Mouse (Mus musculus): Measurements from ENCODE around the gene Mlh3. TPM values are rescaled to one million over a fixed set of nuclear protein-coding genes. Genes with fewer than 3 reads are reported as not detected.

Mlh3 gene
- polyA plus RNA-seq, 1 experiment from 2014 or later = 10.2 TPM

GRCm38 (mm10) chr12:85278919-85279318, 8.5 kb upstream of the Mlh3 start:
- Histone ChIP-seq H3K27ac (replicated peaks; ENCODE audit: low read depth, low read length) (no peak overlapping the region), H3K4me1 (ENCODE audit: control insufficient read depth, insufficient read depth, low read length) (0 out of 2 replicates have a peak, but pooled peaks cover 5% of the 10 kb centered on the region), H3K4me3 (replicated peaks; ENCODE audit: low read depth, low read length) (no peak overlapping the region), H3K4me2 (ENCODE audit: low read length) (no peak overlapping the region), H3K9ac (replicated peaks; ENCODE audit: low read length) (no peak overlapping the region), H3K27me3 (ENCODE audit: control insufficient read depth, insufficient read depth, low read length) (no peaks in the 10 kb centered on the region), H3K9me3 (ENCODE audit: control insufficient read depth, low read length) (no peaks in the 10 kb centered on the region), H3K36me3 (ENCODE audit: control insufficient read depth, insufficient read depth, low read length) (no peaks in the 10 kb centered on the region)
- 97% methylated on average over 10 of the region's 10 CpGs for WGBS
- no peak for ATAC-seq (ENCODE audit: low FRiP score, low TSS enrichment)
- DNase-seq = no peak

GRCm38 (mm10) chr12:85276273-85276672, 5.9 kb upstream of the Mlh3 start:
- WGBS = 72% methylated on average over 5 of the region's 5 CpGs
- Histone ChIP-seq H3K9ac (replicated peaks; ENCODE audit: low read length) (no peak overlapping the region), H3K27me3 (ENCODE audit: control insufficient read depth, insufficient read depth, low read length) (no peaks in the 10 kb centered on the region), H3K4me3 (replicated peaks; ENCODE audit: low read depth, low read length) (no peak overlapping the region), H3K27ac (replicated peaks; ENCODE audit: low read depth, low read length) (no peak overlapping the region), H3K36me3 (ENCODE audit: control insufficient read depth, insufficient read depth, low read length) (no peaks in the 10 kb centered on the region), H3K4me1 (ENCODE audit: control insufficient read depth, insufficient read depth, low read length) (0 out of 2 replicates have a peak, but pooled peaks cover 5% of the 10 kb centered on the region), H3K4me2 (ENCODE audit: low read length) (no peak overlapping the region), H3K9me3 (ENCODE audit: control insufficient read depth, low read length) (no peaks in the 10 kb centered on the region)
- DNase-seq = no peak
- ATAC-seq (ENCODE audit: low FRiP score, low TSS enrichment) = no peak

- H3K4me1 ChIP-seq (ENCODE audit: control insufficient read depth, insufficient read depth, low read length) = no peaks in the 10 kb centered on the region
- WGBS = 91% methylated on average over 10 of the region's 10 CpGs
- ATAC-seq (ENCODE audit: low FRiP score, low TSS enrichment) (no peak), DNase-seq (no peak)
- H3K4me3 ChIP-seq (replicated peaks; ENCODE audit: low read depth, low read length) = no peak overlapping the region
- no peaks in the 10 kb centered on the region for H3K9me3 ChIP-seq (ENCODE audit: control insufficient read depth, low read length)
- H3K9ac ChIP-seq (replicated peaks; ENCODE audit: low read length) = no peak overlapping the region
- H3K4me2 ChIP-seq (ENCODE audit: low read length) = no peak overlapping the region
- no peaks in the 10 kb centered on the region for H3K36me3 ChIP-seq (ENCODE audit: control insufficient read depth, insufficient read depth, low read length)
- no peaks in the 10 kb centered on the region for H3K27me3 ChIP-seq (ENCODE audit: control insufficient read depth, insufficient read depth, low read length)
- H3K27ac ChIP-seq (replicated peaks; ENCODE audit: low read depth, low read length) = no peak overlapping the region
These were observed 3.1 kb upstream of the Mlh3 start for GRCm38 (mm10) chr12:85273508-85273907.

GRCm38 (mm10) chr12:85271843-85272206, 1.4 kb upstream of the Mlh3 start:
- no peak overlapping the region for H3K4me2 ChIP-seq (ENCODE audit: low read length)
- WGBS = 80% methylated on average over 4 of the region's 4 CpGs
- no peaks in the 10 kb centered on the region for H3K36me3 ChIP-seq (ENCODE audit: control insufficient read depth, insufficient read depth, low read length)
- H3K27me3 ChIP-seq (ENCODE audit: control insufficient read depth, insufficient read depth, low read length) = no peaks in the 10 kb centered on the region
- DNase-seq (no peak), ATAC-seq (ENCODE audit: low FRiP score, low TSS enrichment) (no peak)
- no peak overlapping the region for H3K4me3 ChIP-seq (replicated peaks; ENCODE audit: low read depth, low read length)
- no peaks in the 10 kb centered on the region for H3K4me1 ChIP-seq (ENCODE audit: control insufficient read depth, insufficient read depth, low read length)
- H3K27ac ChIP-seq (replicated peaks; ENCODE audit: low read depth, low read length) = no peak overlapping the region
- H3K9ac ChIP-seq (replicated peaks; ENCODE audit: low read length) = no peak overlapping the region
- H3K9me3 ChIP-seq (ENCODE audit: control insufficient read depth, low read length) = 0 out of 2 replicates have a peak, but pooled peaks cover 7% of the 10 kb centered on the region

GRCm38 (mm10) chr12:85271132-85271842, 888 bp upstream of the Mlh3 start:
- Histone ChIP-seq H3K27ac (replicated peaks; ENCODE audit: low read depth, low read length) (no peak overlapping the region), H3K4me2 (ENCODE audit: low read length) (peak overlapping the region; percentile 65), H3K36me3 (ENCODE audit: control insufficient read depth, insufficient read depth, low read length) (no peaks in the 10 kb centered on the region), H3K9ac (replicated peaks; ENCODE audit: low read length) (no peak overlapping the region), H3K9me3 (ENCODE audit: control insufficient read depth, low read length) (0 out of 2 replicates have a peak, but pooled peaks cover 7% of the 10 kb centered on the region), H3K27me3 (ENCODE audit: control insufficient read depth, insufficient read depth, low read length) (no peaks in the 10 kb centered on the region), H3K4me1 (ENCODE audit: control insufficient read depth, insufficient read depth, low read length) (no peaks in the 10 kb centered on the region), H3K4me3 (replicated peaks; ENCODE audit: low read depth, low read length) (no peak overlapping the region)
- WGBS = 76% methylated on average over 7 of the region's 7 CpGs
- DNase-seq (no peak), ATAC-seq (ENCODE audit: low FRiP score, low TSS enrichment) (no peak)

GRCm38 (mm10) chr12:85269821-85270220, 578 bp downstream of the Mlh3 start:
- 61% methylated on average over 3 of the region's 3 CpGs for WGBS
- Histone ChIP-seq H3K4me3 (replicated peaks; ENCODE audit: low read depth, low read length) (peak overlapping the region; percentile 53), H3K9me3 (ENCODE audit: control insufficient read depth, low read length) (0 out of 2 replicates have a peak, but pooled peaks cover 7% of the 10 kb centered on the region), H3K4me2 (ENCODE audit: low read length) (peak overlapping the region; percentile 65), H3K4me1 (ENCODE audit: control insufficient read depth, insufficient read depth, low read length) (no peaks in the 10 kb centered on the region), H3K9ac (replicated peaks; ENCODE audit: low read length) (peak overlapping the region; percentile 72), H3K27ac (replicated peaks; ENCODE audit: low read depth, low read length) (peak overlapping the region; percentile 88), H3K36me3 (ENCODE audit: control insufficient read depth, insufficient read depth, low read length) (no peaks in the 10 kb centered on the region), H3K27me3 (ENCODE audit: control insufficient read depth, insufficient read depth, low read length) (no peaks in the 10 kb centered on the region)
- DNase-seq (no peak), ATAC-seq (ENCODE audit: low FRiP score, low TSS enrichment) (peak; percentile 31; the same call in 1 of the 2 replicates)

- H3K4me1 ChIP-seq (ENCODE audit: control insufficient read depth, insufficient read depth, low read length) = no peaks in the 10 kb centered on the region
- H3K4me3 ChIP-seq (replicated peaks; ENCODE audit: low read depth, low read length) = no peak overlapping the region
- 0 out of 2 replicates have a peak, but pooled peaks cover 7% of the 10 kb centered on the region for H3K9me3 ChIP-seq (ENCODE audit: control insufficient read depth, low read length)
- H3K4me2 ChIP-seq (ENCODE audit: low read length) = no peak overlapping the region
- H3K36me3 ChIP-seq (ENCODE audit: control insufficient read depth, insufficient read depth, low read length) = no peaks in the 10 kb centered on the region
- no peak for ATAC-seq (ENCODE audit: low FRiP score, low TSS enrichment)
- H3K27me3 ChIP-seq (ENCODE audit: control insufficient read depth, insufficient read depth, low read length) = no peaks in the 10 kb centered on the region
- DNase-seq = no peak
- H3K9ac ChIP-seq (replicated peaks; ENCODE audit: low read length) = no peak overlapping the region
- 94% methylated on average over 3 of the region's 3 CpGs for WGBS
- H3K27ac ChIP-seq (replicated peaks; ENCODE audit: low read depth, low read length) = no peak overlapping the region
These were observed 4.2 kb downstream of the Mlh3 start for GRCm38 (mm10) chr12:85266248-85266647.

- H3K9ac ChIP-seq (replicated peaks; ENCODE audit: low read length) = no peak overlapping the region
- DNase-seq = no peak
- no peaks in the 10 kb centered on the region for H3K4me1 ChIP-seq (ENCODE audit: control insufficient read depth, insufficient read depth, low read length)
- no peak for ATAC-seq (ENCODE audit: low FRiP score, low TSS enrichment)
- H3K4me2 ChIP-seq (ENCODE audit: low read length) = no peak overlapping the region
- H3K27me3 ChIP-seq (ENCODE audit: control insufficient read depth, insufficient read depth, low read length) = no peaks in the 10 kb centered on the region
- H3K4me3 ChIP-seq (replicated peaks; ENCODE audit: low read depth, low read length) = no peak overlapping the region
- H3K27ac ChIP-seq (replicated peaks; ENCODE audit: low read depth, low read length) = no peak overlapping the region
- 0 out of 2 replicates have a peak, but pooled peaks cover 7% of the 10 kb centered on the region for H3K9me3 ChIP-seq (ENCODE audit: control insufficient read depth, low read length)
- 78% methylated on average over 7 of the region's 7 CpGs for WGBS
- no peaks in the 10 kb centered on the region for H3K36me3 ChIP-seq (ENCODE audit: control insufficient read depth, insufficient read depth, low read length)
These were observed 5.5 kb downstream of the Mlh3 start for GRCm38 (mm10) chr12:85264940-85265339.

GRCm38 (mm10) chr12:85264531-85264930, 5.9 kb downstream of the Mlh3 start:
- no peaks in the 10 kb centered on the region for H3K27me3 ChIP-seq (ENCODE audit: control insufficient read depth, insufficient read depth, low read length)
- 95% methylated on average over 8 of the region's 8 CpGs for WGBS
- no peak for ATAC-seq (ENCODE audit: low FRiP score, low TSS enrichment)
- no peaks in the 10 kb centered on the region for H3K4me1 ChIP-seq (ENCODE audit: control insufficient read depth, insufficient read depth, low read length)
- H3K36me3 ChIP-seq (ENCODE audit: control insufficient read depth, insufficient read depth, low read length) = no peaks in the 10 kb centered on the region
- H3K4me3 ChIP-seq (replicated peaks; ENCODE audit: low read depth, low read length) = no peak overlapping the region
- H3K9me3 ChIP-seq (ENCODE audit: control insufficient read depth, low read length) = 0 out of 2 replicates have a peak, but pooled peaks cover 7% of the 10 kb centered on the region
- H3K4me2 ChIP-seq (ENCODE audit: low read length) = no peak overlapping the region
- no peak overlapping the region for H3K9ac ChIP-seq (replicated peaks; ENCODE audit: low read length)
- peak; percentile 1 for DNase-seq
- no peak overlapping the region for H3K27ac ChIP-seq (replicated peaks; ENCODE audit: low read depth, low read length)
